ENCODE assay signal across 8 mouse cellular contexts in genomic region chr19:7269290-7270044, GRCm38 (mm10). TPM values are rescaled to one million over a fixed set of nuclear protein-coding genes. Genes with fewer than 3 reads are reported as not detected.
DNase-seq lines count a peak whose midpoint lies in the region; ATAC-seq and TF ChIP-seq lines count a peak whose summit lies in the region.

No protein-coding gene starts in this region.

- H3K36me3 ChIP-seq in lung, embryonic 14.5 days (ENCODE audit: insufficient read depth), result peaks cover 41% of the 10 kb centered on the region
- peaks cover 42% of the 10 kb centered on the region for H3K36me3 ChIP-seq in heart, embryonic 12.5 days
- no peaks in the 10 kb centered on the region for H3K36me3 ChIP-seq in liver, embryonic 14.5 days (replicated peaks; ENCODE audit: control insufficient read depth, insufficient read depth, low read depth)

- peak; percentile 4; the same call in 1 of the 2 replicates for ATAC-seq in lung, embryonic 14.5 days (ENCODE audit: insufficient read depth)
- no peak for ATAC-seq in heart, embryonic 12.5 days (ENCODE audit: insufficient number of reproducible peaks, low FRiP score)
- ATAC-seq in liver, embryonic 14.5 days (ENCODE audit: insufficient read depth), result no peak

- H3K27ac ChIP-seq in lung, embryonic 14.5 days (ENCODE audit: low read depth), result peak overlapping the region; percentile 36; the same call in 1 of the 2 replicates
- peak overlapping the region; percentile 41; the same call in 1 of the 2 replicates for H3K27ac ChIP-seq in heart, embryonic 12.5 days (ENCODE audit: poor library complexity, severe bottlenecking)
- H3K27ac ChIP-seq in liver, embryonic 14.5 days, result no peak overlapping the region

- 4% methylated on average over 11 of the region's 11 CpGs for WGBS in lung, embryonic 14.5 days
- 11% methylated on average over 11 of the region's 11 CpGs for WGBS in heart, embryonic 12.5 days
- 27% methylated on average over 11 of the region's 11 CpGs for WGBS in liver, embryonic 14.5 days (ENCODE audit: insufficient replicate concordance)

- TF ChIP-seq CTCF in lung, embryonic 14.5 days (IDR thresholded peaks at IDR 0.05; ENCODE audit: low read depth), result no peak
- TF ChIP-seq CTCF in liver, embryonic 14.5 days (IDR thresholded peaks at IDR 0.05; ENCODE audit: low read depth), result no peak

- no peaks in the 10 kb centered on the region for H3K27me3 ChIP-seq in lung, embryonic 14.5 days (ENCODE audit: insufficient read depth, low read length)
- H3K27me3 ChIP-seq in heart, embryonic 12.5 days (replicated peaks), result no peaks in the 10 kb centered on the region
- peaks cover 15% of the 10 kb centered on the region for H3K27me3 ChIP-seq in liver, embryonic 14.5 days (ENCODE audit: control insufficient read depth, insufficient read depth, low read length)

- no peaks in the 10 kb centered on the region for H3K9me3 ChIP-seq in lung, embryonic 14.5 days (ENCODE audit: low read depth, low read length)
- H3K9me3 ChIP-seq in heart, embryonic 12.5 days (replicated peaks), result no peaks in the 10 kb centered on the region
- H3K9me3 ChIP-seq in liver, embryonic 14.5 days (ENCODE audit: control insufficient read depth, low read length), result no peaks in the 10 kb centered on the region

- peak overlapping the region; percentile 81 for H3K4me3 ChIP-seq in lung, embryonic 14.5 days (ENCODE audit: low read depth, low read length)
- peak overlapping the region; percentile 85 for H3K4me3 ChIP-seq in heart, embryonic 12.5 days
- peak overlapping the region; percentile 51 to 61; a peak in 3 of 4 replicates for H3K4me3 ChIP-seq in liver, embryonic 14.5 days (ENCODE audit: insufficient read depth in 1 of 2, low read depth in 2 of 2, low read length in 2 of 2)

- no peak for TF ChIP-seq EP300 in liver, embryonic 14.5 days (IDR thresholded peaks at IDR 0.05; ENCODE audit: low read depth)

- peak overlapping the region; percentile 81 for H3K9ac ChIP-seq in lung, embryonic 14.5 days
- H3K9ac ChIP-seq in heart, embryonic 12.5 days, result peak overlapping the region; percentile 93
- no peak overlapping the region for H3K9ac ChIP-seq in liver, embryonic 14.5 days (replicated peaks)

- H3K4me1 ChIP-seq in lung, embryonic 14.5 days (ENCODE audit: insufficient read depth), result peaks cover 37% of the 10 kb centered on the region
- H3K4me1 ChIP-seq in heart, embryonic 12.5 days (replicated peaks), result peaks cover 55% of the 10 kb centered on the region
- peaks cover 0 to 3% of the 10 kb centered on the region in 2 experiments; a peak in 1 of 4 replicates for H3K4me1 ChIP-seq in liver, embryonic 14.5 days (replicated peaks; ENCODE audit: control insufficient read depth in 2 of 2, insufficient read depth in 2 of 2, low read length in 1 of 2)

- H3K4me2 ChIP-seq in lung, embryonic 14.5 days, result peak overlapping the region; percentile 89
- H3K4me2 ChIP-seq in heart, embryonic 12.5 days, result peak overlapping the region; percentile 95
- H3K4me2 ChIP-seq in liver, embryonic 14.5 days (ENCODE audit: low read depth), result peak overlapping the region; percentile 66

- peak; percentile 51 for DNase-seq in lung, embryonic 14.5 days
- no peak for DNase-seq in lung, postnatal 10 days
- DNase-seq in cerebellum, postnatal 14 days, result peak; percentile 85
- DNase-seq in liver, embryonic 14.5 days (ENCODE audit: low read depth in 3 of 3, low spot score in 3 of 3), result no peak
- DNase-seq in natural killer cell, adult 2 months (ENCODE audit: low spot score in 2 of 2), result no peak
- no peak for DNase-seq in c-Kit-positive CD71-positive TER-119-positive erythroid progenitor cells, embryonic 14.5 days (ENCODE audit: low spot score)
- no peak for DNase-seq in adrenal gland, adult 8-10 months

RNA-seq across cellular contexts. Expression of gene Rcor2, which starts 2.3 kb away (rescaled TPM):
- polyA plus RNA-seq in lung, embryonic 14.5 days (2014; fragmentation: Nextera tagmentation; extraction: Ambion mirVana), result 6.0 and 7.9 TPM in 2 replicates
- polyA plus RNA-seq in heart, embryonic 12.5 days (2016; fragmentation: Nextera tagmentation; extraction: Ambion mirVana), result 16.3 and 16.5 TPM in 2 replicates
- 1.7 and 2.0 TPM in 2 replicates for polyA plus RNA-seq in liver, embryonic 14.5 days (2012; rRNA removed)
- 0.36 and 0.58 TPM in 2 replicates for polyA plus RNA-seq in liver, embryonic 14.5 days (2014; fragmentation: Nextera tagmentation; extraction: Ambion mirVana)
- total RNA-seq in adrenal gland, adult 8-10 months (2022), result 1 to 10 TPM; 3.8 to 7.5 (median 5.3) TPM

RNA-seq across cellular contexts. Expression of gene Naa40, which starts 28.5 kb away (rescaled TPM):
- 64.9 and 65.8 TPM in 2 replicates for polyA plus RNA-seq in lung, embryonic 14.5 days (2014; fragmentation: Nextera tagmentation; extraction: Ambion mirVana)
- 64.1 and 66.3 TPM in 2 replicates for polyA plus RNA-seq in heart, embryonic 12.5 days (2016; fragmentation: Nextera tagmentation; extraction: Ambion mirVana)
- polyA plus RNA-seq in liver, embryonic 14.5 days (2012; rRNA removed), result 16.1 and 18.0 TPM in 2 replicates
- 23.1 and 24.9 TPM in 2 replicates for polyA plus RNA-seq in liver, embryonic 14.5 days (2014; fragmentation: Nextera tagmentation; extraction: Ambion mirVana)
- total RNA-seq in adrenal gland, adult 8-10 months (2022), result 10 to 100 TPM; 20.9 to 27.4 (median 24.4) TPM

RNA-seq across cellular contexts. Expression of gene Cox8a, which starts 52.1 kb away (rescaled TPM):
- polyA plus RNA-seq in lung, embryonic 14.5 days (2014; fragmentation: Nextera tagmentation; extraction: Ambion mirVana), result 917 and 922 TPM in 2 replicates
- polyA plus RNA-seq in heart, embryonic 12.5 days (2016; fragmentation: Nextera tagmentation; extraction: Ambion mirVana), result 2,134 and 2,138 TPM in 2 replicates
- polyA plus RNA-seq in liver, embryonic 14.5 days (2012; rRNA removed), result 282 and 547 TPM in 2 replicates
- 803 and 809 TPM in 2 replicates for polyA plus RNA-seq in liver, embryonic 14.5 days (2014; fragmentation: Nextera tagmentation; extraction: Ambion mirVana)
- total RNA-seq in adrenal gland, adult 8-10 months (2022), result 100 to 1,000 TPM; 725 to 927 (median 846) TPM

Comparison
In these comparisons a context has a peak if more than half of its experiments do, and no peak if none do; other contexts are left out.
1. DNase-seq: peak in lung, embryonic 14.5 days (single experiment) and cerebellum, postnatal 14 days (2 of 2); none in lung, postnatal 10 days (single experiment), liver, embryonic 14.5 days (0 of 3), natural killer cell, adult 2 months (0 of 2), c-Kit-positive CD71-positive TER-119-positive erythroid progenitor cells, embryonic 14.5 days (single experiment) and adrenal gland, adult 8-10 months (single experiment).
2. Peak in every context shown above with its lines, with median percentiles within 50 percentile points of each other: H3K4me2 ChIP-seq and H3K4me3 ChIP-seq.